Mouse (Mus musculus) neural tube, embryonic 14.5 days (tissue): ENCODE measurements around the gene Igsf1. TPM values are rescaled to one million over a fixed set of nuclear protein-coding genes. Genes with fewer than 3 reads are reported as not detected.
A peak's percentile ranks its signal among the peaks of the same experiment; 100 is the strongest.

ENCODE experiments used
- ATAC-seq: fragments of 200-750 bp; cut with Nextera tagmentation; 2 replicates; pipeline ENCODE4 v1.8.0; 2017; ENCODE audit warnings: low read depth, mild to moderate bottlenecking, moderate TSS enrichment, moderate library complexity
- H3K27ac ChIP-seq: fragments of 300-500 bp; sonication (generic); 2 replicates; pipeline ENCODE4 v1.5.1; 2014; ENCODE audit warnings: low read depth, mild to moderate bottlenecking, control low read depth, low read length, moderate library complexity, mixed read lengths
- H3K27me3 ChIP-seq: fragments of 300-500 bp; sonication (generic); 2 replicates; pipeline ENCODE4 v1.6.1; 2014; ENCODE audit warnings: low read length; ENCODE audit not compliant: control insufficient read depth, insufficient read depth
- H3K36me3 ChIP-seq: fragments of 300-500 bp; sonication (generic); 2 replicates; pipeline ENCODE4 v1.6.1; 2014; ENCODE audit warnings: low read length, mixed read lengths; ENCODE audit not compliant: control insufficient read depth, insufficient read depth
- H3K4me1 ChIP-seq: fragments of 300-500 bp; sonication (generic); 2 replicates; pipeline ENCODE4 v1.6.1; 2014; ENCODE audit warnings: low read length; ENCODE audit not compliant: control insufficient read depth, insufficient read depth
- H3K4me2 ChIP-seq: fragments of 300-500 bp; sonication (generic); 2 replicates; pipeline ENCODE4 v1.6.1; 2014; ENCODE audit warnings: mild to moderate bottlenecking, low read depth, low read length, control low read depth
- H3K4me3 ChIP-seq: fragments of 300-500 bp; sonication (generic); 2 replicates; pipeline ENCODE4 v1.5.1; 2014; ENCODE audit warnings: low read depth, low read length, control low read depth, mixed read lengths
- H3K9ac ChIP-seq: fragments of 300-500 bp; sonication (generic); replicated peaks from 2 replicates; pipeline ENCODE4 v1.6.1; 2014; ENCODE audit warnings: low read depth, mild to moderate bottlenecking, control low read depth, low read length, mixed read lengths
- H3K9me3 ChIP-seq: fragments of 300-500 bp; sonication (generic); 2 replicates; pipeline ENCODE4 v1.6.1; 2016; ENCODE audit warnings: low read length; ENCODE audit not compliant: control insufficient read depth
- WGBS: fragments of 180-500 bp; shearing (Covaris S2); extraction: QIAGEN DNeasy Blood & Tissue Kit; methylation state at CpG from one replicate; pipeline ENCODE4 v1.1.7; 2014; 5-methylcytosine and 5-hydroxymethylcytosine counted together
- polyA plus RNA-seq: library from polyadenylated mRNA; unstranded; fragments of >200 nt; fragmentation: Nextera tagmentation; extraction: Ambion mirVana; gene quantifications from 2 replicates; pipeline ENCODE4 v1.2.1, GENCODE M21; 2014

Gene Igsf1
- polyA plus RNA-seq, result 6.6 and 8.3 TPM in 2 replicates

- peak; percentile 97 for ATAC-seq
- H3K27ac ChIP-seq, result no peak within 1 kb of the TSS
These were observed at the start of gene Igsf1 for GRCm38 (mm10) chrX:49797213-49798019. Gene Igsf1 (minus strand): TSS chrX:49797749.

GRCm38 (mm10) chrX:49770828-49771227 is 26.7 kb downstream of the Igsf1 start:
- no peak overlapping the region for H3K27ac ChIP-seq
- H3K4me2 ChIP-seq, result no peak overlapping the region
- H3K4me3 ChIP-seq, result no peak overlapping the region
- ATAC-seq, result no peak
- no peak overlapping the region for H3K9ac ChIP-seq
- H3K27me3 ChIP-seq, result no peaks in the 10 kb centered on the region
- no peaks in the 10 kb centered on the region for H3K36me3 ChIP-seq
- no peaks in the 10 kb centered on the region for H3K4me1 ChIP-seq
- no peaks in the 10 kb centered on the region for H3K9me3 ChIP-seq
- 35% methylated on average over 2 of the region's 2 CpGs for WGBS

More at GRCm38 (mm10) chrX:49797213-49798019, at the start of gene Igsf1:
- no peaks in the 10 kb centered on the region for H3K9me3 ChIP-seq
- H3K36me3 ChIP-seq, result no peaks in the 10 kb centered on the region
- H3K9ac ChIP-seq, result 0 out of 2 replicates have a peak within 1 kb of the TSS, but pooled peaks have one; percentile 16
- peak within 1 kb of the TSS; percentile 42 for H3K4me2 ChIP-seq
- no peaks in the 10 kb centered on the region for H3K4me1 ChIP-seq
- WGBS, result 24% methylated on average over 24 of the region's 28 CpGs
- H3K4me3 ChIP-seq, result peak within 1 kb of the TSS; percentile 26
- H3K27me3 ChIP-seq, result no peaks in the 10 kb centered on the region

GRCm38 (mm10) chrX:49745192-49745591 is 52.4 kb downstream of the Igsf1 start:
- Histone ChIP-seq H3K4me2 (no peak overlapping the region), H3K36me3 (no peaks in the 10 kb centered on the region), H3K27me3 (no peaks in the 10 kb centered on the region), H3K4me3 (no peak overlapping the region), H3K9me3 (no peaks in the 10 kb centered on the region), H3K27ac (no peak overlapping the region), H3K9ac (no peak overlapping the region), H3K4me1 (no peaks in the 10 kb centered on the region)
- ATAC-seq, result no peak
- 18% methylated on average over 5 of the region's 5 CpGs for WGBS

GRCm38 (mm10) chrX:49734959-49735358 is 62.6 kb downstream of the Igsf1 start, which contains the start of gene Olfr1321:
Gene Olfr1321 (minus strand): TSS chrX:49735059.
- Histone ChIP-seq H3K4me1 (no peaks in the 10 kb centered on the region), H3K27ac (no peak within 1 kb of the TSS), H3K4me2 (no peak within 1 kb of the TSS), H3K4me3 (no peak within 1 kb of the TSS), H3K36me3 (no peaks in the 10 kb centered on the region), H3K27me3 (no peaks in the 10 kb centered on the region), H3K9ac (no peak within 1 kb of the TSS), H3K9me3 (no peaks in the 10 kb centered on the region)
- no peak for ATAC-seq
- 86% methylated on average over 2 of the region's 2 CpGs for WGBS

Other genes starting within 250 kb of the Igsf1 start
- gene Olfr1320, start 125.4 kb downstream of the Igsf1 start, polyA plus RNA-seq, result not detected in 2 replicates
- not detected in 2 replicates for gene Olfr1321, start 62.7 kb downstream of the Igsf1 start, polyA plus RNA-seq
- not detected in 2 replicates for gene Olfr1322, start 93.7 kb upstream of the Igsf1 start, polyA plus RNA-seq
- gene Olfr1323, start 221.6 kb upstream of the Igsf1 start, polyA plus RNA-seq, result not detected in 2 replicates